Mouse (Mus musculus): ENCODE data around the gene Tctex1d4.

The Tctex1d4 gene

GRCm38 (mm10) chr4:117126675-117127290 lies at the start of gene Tctex1d4:
Gene Tctex1d4, plus strand, starts transcription at chr4:117126794.
- DNase-seq (ENCODE audit: low read depth, low spot score): no peak

DNA sequence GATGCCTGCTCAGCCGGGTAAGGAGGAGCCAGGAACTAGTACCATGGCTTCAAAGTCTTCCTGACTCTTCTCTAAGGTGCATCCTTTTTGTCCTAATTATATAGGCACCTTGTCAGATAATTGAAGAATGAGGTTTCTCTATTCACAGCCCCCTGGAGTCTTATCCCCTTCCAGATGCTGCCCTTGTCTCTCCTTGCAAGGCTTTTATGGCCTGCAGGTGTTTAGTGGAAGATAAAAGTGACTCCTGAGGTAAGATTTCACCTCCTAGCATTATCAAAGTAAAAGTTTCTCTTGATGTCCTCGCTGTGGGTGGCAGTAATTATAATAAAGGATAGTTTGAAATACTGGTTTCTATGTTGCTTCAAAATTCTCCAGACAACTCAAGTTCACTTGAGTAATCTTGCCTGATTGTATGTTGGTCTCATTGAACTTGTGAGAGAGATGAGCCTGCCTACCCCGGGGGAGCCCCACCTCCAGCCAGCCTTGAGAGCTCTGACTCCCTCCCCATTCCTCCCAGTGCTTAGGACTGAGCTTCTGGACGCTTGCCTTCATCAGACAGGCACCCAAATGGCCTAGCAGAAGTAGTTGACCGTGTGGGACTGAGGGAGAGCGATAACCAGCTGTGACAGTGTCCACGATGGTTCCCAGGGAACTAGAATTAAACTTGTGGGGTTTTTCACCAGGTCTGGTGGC lies 38.5 kb upstream of the Tctex1d4 start:
- DNase-seq (ENCODE audit: low read depth, low spot score): peak; percentile 22

DNA sequence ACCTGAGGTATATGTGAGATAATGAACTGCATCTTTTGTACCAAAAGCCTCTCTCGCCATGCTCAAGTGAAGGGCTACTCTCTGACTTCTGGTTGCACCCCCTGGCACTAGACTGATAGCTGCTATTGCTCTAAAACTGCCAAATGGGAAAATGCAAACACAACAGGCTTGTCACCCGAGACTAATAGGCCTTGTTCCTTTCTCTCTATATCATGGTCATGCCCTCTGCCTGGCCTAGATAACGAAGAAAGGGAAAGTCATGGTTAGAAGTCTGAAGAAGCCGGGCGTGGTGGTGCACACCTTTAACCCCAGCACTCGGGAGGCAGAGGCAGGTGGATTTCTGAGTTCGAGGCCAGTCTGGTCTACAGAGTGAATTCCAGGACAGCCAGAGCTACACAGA lies 36.0 kb upstream of the Tctex1d4 start:
- peak; percentile 48 for DNase-seq (ENCODE audit: low read depth, low spot score)

DNA sequence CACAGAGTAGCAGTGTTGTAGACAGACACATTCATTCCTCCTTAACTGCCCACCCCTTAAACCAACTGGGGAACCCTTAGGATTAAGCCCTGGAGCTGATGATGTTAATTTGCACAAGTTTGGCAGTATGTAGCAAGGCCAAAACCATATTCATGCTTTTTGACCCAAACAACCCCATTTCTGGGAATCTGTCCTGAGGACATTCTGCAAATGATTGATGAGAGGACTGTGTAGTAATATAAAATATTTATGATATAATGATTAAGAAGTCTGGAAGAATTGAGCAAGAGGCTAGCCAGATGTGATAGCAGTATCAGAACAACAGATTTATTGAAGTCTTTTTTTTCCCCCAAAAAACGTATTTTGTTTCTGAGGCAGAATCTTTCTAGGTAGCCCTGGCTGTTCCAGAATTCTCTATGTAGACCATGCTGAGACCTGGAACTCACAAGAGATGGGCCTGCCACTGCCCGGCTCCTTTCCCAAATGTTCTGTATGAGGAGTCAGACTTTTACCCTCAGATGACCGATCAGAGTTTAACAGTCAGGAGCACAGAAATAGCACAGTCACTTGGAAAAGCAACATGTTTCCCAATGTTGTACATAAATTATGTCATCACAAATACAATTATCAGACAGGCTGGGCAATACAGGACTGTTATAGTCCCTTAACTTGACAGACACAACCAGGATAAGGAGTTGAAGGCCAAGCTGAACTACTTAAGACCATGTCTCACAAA lies 31.8 kb upstream of the Tctex1d4 start:
- DNase-seq (ENCODE audit: low read depth, low spot score): no peak

DNA sequence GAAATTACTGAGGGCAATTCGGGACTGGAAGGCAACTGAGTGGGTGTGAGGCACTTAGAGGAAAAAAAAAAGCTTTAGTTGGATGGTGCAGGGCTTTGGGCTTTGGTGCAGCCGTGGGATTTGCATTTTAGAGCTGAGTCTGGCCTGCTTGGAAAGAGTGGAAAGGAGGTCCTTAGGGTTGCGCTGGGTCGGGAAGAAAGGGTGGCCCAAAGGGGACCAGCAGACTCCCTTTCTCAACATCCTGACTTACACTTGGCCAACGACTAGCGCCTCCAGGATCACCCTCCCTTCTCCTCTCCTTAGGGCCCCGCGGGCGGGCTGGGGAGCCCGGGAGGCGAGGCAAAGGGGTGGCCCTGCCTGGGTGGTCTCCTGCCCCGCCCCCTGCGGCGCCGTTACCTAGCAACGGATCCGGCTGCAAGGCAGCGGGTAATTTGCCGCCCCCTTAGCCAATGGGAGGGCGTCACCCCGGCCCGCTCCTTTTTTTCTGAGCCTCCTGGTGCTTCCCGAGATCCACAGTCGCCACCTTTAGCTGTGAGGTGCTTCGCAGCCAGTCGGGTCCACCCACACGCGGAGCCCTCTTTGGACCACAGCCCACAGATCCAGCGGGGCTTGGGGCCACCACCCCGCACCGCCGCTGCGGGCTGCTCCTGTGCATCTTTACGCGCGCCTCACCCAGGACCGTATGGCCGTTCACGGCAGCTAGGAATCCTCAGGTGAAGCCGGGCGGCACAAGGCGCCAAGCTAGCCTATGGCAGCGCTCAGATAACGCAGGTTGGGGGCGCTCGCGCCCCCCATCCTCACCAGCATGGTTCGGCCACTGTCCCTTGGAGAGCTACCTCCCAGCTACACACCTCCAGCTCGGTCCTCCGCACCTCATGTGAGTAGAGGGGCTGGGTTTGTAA lies 30.8 kb upstream of the Tctex1d4 start, which contains the start of gene Ptch2:
Gene Ptch2 (plus strand): TSS at position 525 of the 902 bp plus-strand sequence.
- no peak for DNase-seq (ENCODE audit: low read depth, low spot score)

GRCm38 (mm10) chr4:117096666-117097065 lies 29.9 kb upstream of the Tctex1d4 start:
- DNase-seq (ENCODE audit: low read depth, low spot score): no peak

DNA sequence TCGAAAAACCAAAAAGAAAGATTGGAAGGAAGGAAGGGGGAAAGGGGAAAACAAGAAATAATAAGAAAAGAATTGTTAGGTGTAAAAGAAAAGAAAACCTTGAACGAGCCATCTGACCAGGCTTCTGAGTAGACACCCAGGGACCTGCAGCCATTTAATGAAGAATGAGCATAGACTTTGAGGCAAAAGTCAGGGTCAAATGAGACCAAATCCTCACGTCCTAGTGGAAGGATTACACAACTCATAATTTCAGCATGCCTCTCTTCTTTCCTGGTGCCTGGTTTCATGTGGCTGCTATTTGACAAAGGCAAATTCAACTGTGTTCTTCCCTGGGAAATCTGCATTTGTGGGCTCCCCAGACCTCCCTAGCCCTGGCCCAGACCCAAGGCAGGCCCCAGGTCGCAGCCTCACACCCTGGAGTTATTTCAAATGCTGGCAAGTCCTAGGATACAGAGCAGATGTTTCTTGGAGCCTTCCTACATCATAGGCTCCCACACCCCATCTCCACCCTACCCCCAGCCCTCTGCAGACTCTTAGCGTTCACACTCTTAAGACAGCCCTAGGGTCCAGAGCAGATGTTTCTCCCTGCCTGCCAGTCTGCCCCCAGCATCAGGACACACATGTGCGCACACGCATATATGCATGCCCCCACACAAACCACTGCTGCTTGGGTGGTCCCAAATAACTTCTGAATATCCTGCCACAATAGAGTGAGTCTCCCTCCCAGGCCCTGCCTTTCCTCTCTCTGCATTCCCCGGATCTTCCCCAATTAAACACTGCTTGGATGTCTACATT lies 28.4 kb upstream of the Tctex1d4 start:
- DNase-seq (ENCODE audit: low read depth, low spot score): no peak

DNA sequence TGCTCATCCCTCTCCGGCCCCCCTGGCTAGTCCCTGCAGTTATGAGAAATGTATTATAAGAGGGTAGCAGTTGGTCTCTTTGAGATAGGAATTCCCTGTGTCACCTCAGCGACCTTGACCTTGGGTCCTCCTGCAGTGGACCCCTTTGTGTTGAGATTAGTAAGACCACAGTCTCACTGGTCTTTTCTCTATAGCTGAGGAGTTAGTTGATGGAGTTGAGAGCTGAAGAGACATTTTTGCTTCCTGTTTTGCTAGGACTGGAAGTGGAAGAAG lies 27.9 kb upstream of the Tctex1d4 start:
- no peak for DNase-seq (ENCODE audit: low read depth, low spot score)

DNA sequence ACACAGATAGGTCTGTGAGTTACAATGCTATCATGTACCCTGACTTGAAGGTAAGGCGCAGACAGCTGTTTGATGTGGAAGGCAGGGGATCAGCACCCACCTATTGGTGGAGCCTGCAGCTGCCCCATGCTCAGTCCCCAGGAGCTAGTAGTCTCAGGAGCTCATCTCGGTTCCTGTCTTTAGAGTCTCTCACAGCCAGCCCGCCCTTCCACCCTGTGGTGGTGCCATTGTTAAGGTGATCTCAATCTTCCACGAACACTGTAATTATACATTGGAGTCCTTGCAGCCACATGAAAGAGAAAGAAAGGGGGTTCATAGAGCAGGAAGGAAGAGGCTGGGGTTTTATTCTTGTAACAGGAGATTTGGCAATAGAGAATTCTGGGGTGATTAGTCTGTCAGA lies 26.6 kb upstream of the Tctex1d4 start:
- DNase-seq (ENCODE audit: low read depth, low spot score): no peak

DNA sequence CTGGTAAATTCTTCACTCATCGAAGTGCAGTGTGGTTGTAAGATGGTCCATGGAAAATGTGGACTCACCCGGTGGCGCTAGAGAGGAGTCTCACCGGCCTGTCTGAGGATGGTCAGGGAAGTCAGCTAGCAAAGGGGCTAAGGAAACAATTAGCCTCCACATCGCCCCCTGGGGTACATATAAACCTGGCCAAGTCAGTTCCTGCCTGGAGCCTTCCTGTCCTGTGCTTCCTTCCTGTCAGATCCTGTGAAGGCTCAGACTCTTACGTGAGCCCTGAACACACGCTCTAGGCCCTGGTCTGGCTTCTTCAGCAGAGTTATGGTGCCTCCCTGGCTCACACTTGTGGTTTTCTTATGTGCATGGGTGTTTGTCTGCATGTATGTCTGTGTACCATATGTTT lies 25.4 kb upstream of the Tctex1d4 start:
- no peak for DNase-seq (ENCODE audit: low read depth, low spot score)

- DNase-seq (ENCODE audit: low read depth, low spot score): no peak
These were observed 21.9 kb upstream of the Tctex1d4 start for GRCm38 (mm10) chr4:117104672-117105071.

DNA sequence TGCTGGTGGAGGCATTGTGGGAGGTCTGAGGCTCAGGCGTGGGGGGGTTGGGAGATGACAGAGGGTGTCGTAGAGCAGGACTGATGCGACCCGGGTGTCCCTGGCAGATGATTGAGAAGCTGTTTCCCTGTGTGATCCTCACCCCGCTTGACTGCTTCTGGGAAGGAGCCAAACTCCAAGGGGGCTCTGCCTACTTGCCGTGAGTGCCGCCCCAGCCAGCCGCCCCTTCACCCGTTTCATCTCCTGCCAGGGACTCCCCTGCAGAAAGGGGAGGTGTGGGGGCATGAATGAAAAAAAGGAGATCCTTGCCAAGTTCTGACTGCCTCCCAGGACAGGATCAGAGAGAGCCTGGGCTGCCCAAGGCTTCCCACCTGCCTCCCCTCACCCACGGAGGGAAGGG lies 21.5 kb upstream of the Tctex1d4 start:
- DNase-seq (ENCODE audit: low read depth, low spot score): no peak

- DNase-seq (ENCODE audit: low read depth, low spot score): no peak
These were observed 18.6 kb upstream of the Tctex1d4 start for GRCm38 (mm10) chr4:117107813-117108523.

DNA sequence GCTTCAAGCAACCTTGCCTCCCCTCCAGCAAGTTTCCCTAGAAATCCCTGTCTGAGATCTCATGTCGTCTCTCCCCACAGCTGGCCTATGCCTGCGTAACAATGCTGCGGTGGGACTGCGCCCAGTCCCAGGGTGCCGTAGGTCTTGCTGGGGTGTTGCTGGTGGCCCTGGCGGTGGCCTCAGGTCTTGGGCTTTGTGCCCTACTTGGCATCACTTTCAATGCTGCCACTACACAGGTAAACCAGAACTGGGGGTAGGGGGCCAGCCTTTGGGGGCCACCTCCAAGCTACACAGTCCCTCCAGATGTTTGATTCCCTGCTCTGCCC lies 18.1 kb upstream of the Tctex1d4 start:
- DNase-seq (ENCODE audit: low read depth, low spot score): no peak

- no peak for DNase-seq (ENCODE audit: low read depth, low spot score)
These were observed 17.3 kb upstream of the Tctex1d4 start for GRCm38 (mm10) chr4:117109330-117109729.

- no peak for DNase-seq (ENCODE audit: low read depth, low spot score)
These were observed 16.3 kb upstream of the Tctex1d4 start for GRCm38 (mm10) chr4:117110249-117110648.

- no peak for DNase-seq (ENCODE audit: low read depth, low spot score)
These were observed 15.6 kb upstream of the Tctex1d4 start for GRCm38 (mm10) chr4:117110985-117111384.

DNA sequence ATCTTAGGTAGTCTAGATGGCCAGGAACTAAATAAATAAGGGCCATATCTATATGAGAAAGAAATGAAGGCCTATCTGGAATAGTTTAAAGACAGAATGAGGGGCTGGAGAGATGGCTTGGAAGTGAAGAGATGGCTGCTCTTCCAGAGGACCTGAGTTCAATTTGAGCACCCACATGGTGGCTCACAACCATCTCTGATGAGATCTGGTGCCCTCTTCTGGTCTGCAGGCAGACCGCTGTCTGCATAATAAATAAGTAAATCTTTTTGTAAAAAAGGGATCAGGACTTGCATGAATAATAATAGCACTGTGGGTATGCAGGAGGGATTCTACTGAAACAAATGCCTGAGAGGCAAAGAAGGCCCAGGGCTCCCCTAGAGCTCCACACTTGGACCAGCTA lies 13.4 kb upstream of the Tctex1d4 start:
- DNase-seq (ENCODE audit: low read depth, low spot score): no peak

DNA sequence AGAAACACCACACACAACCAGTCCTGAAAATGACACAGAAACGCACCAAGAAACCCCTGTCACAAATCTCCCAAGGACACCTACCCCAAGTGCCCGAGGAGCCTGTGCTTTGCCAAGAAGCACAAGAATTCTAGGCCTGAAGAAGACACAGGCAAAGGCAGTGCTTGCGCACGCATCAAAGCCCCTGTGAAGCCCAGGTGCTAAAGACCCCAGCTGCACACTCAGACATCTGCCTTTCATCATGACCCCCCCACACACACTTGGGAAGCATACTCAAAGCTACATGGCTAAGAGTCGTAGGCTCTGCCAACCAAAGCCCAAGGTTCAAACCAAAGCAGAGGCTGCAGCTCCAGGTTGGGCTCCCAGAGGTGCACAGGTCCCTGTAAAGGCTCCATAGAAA lies 11.0 kb upstream of the Tctex1d4 start:
- DNase-seq (ENCODE audit: low read depth, low spot score): no peak

DNA sequence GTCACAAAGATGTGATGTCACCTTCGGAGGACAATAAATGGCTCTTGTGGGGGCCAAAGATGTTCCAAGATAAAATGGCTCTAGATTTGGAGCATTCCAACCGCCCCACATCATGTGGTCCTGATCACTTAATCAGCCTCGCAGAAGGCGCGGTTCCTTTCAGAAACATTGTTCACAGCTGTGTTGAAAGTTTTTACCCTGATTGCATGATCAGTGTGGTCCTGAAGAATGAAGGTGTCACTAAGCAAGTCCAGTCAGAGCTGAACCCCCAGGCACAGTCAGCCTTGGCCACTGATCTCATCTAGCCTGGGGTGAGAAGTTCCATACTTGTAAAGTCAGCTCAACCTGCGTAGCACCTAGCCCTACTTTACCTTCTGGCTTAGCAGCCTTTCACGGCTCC lies 8.7 kb upstream of the Tctex1d4 start:
- no peak for DNase-seq (ENCODE audit: low read depth, low spot score)

GRCm38 (mm10) chr4:117119636-117120035 lies 7.0 kb upstream of the Tctex1d4 start:
- DNase-seq (ENCODE audit: low read depth, low spot score): no peak

All from c-Kit-negative CD71-positive TER-119-positive erythroid progenitor cells, embryonic 14.5 days (primary cell).